Mouse (Mus musculus): ENCODE measurements at regions not wholly inside any gene's neighbourhood (a gene's known extent, or its start where the extent isn't known, plus 50 kb on each side); places are given as distances from the start of the nearest gene placed in this dataset.

- Histone ChIP-seq H3K9ac (ENCODE audit: low read depth, low read length) (no peak overlapping the region), H3K4me2 (ENCODE audit: low read depth, low read length) (no peak overlapping the region), H3K4me3 (ENCODE audit: low read depth, low read length) (no peak overlapping the region), H3K27me3 (replicated peaks; ENCODE audit: control insufficient read depth, insufficient read depth, low read length) (no peaks in the 10 kb centered on the region), H3K4me1 (ENCODE audit: control insufficient read depth, insufficient read depth, low read length) (no peaks in the 10 kb centered on the region), H3K36me3 (ENCODE audit: control insufficient read depth, insufficient read depth, low read length) (no peaks in the 10 kb centered on the region), H3K9me3 (ENCODE audit: control insufficient read depth, low read length) (no peaks in the 10 kb centered on the region), H3K27ac (replicated peaks; ENCODE audit: low read depth, low read length) (no peak overlapping the region)
- WGBS = 91% methylated on average over 4 of the region's 4 CpGs
- DNase-seq (ENCODE audit: low spot score) (no peak), ATAC-seq (ENCODE audit: low read depth) (no peak)
Measured at GRCm38 (mm10) chr16:47081896-47082295, 583.6 kb upstream of the Nectin3 start.

DNA sequence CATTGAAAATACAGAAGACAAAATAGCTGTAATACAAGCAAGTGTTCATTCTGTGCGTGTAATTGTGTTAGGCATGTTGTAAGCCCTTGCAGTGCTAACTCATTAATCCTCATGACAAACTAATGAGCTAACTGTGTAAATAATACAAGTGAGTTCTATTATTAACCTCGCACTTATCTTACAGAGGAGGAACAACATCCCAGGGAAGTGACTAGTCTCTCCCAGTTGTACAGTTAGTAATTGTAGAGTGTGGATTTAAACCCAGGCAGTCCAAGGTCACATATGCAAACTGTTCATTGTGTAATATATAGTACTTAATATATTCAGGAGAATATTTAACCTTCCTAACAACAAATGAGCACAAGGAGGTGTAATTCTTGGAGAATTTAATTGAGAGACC is 582.0 kb upstream of the Nectin3 start:
- Histone ChIP-seq H3K4me3 (ENCODE audit: low read depth, low read length) (no peak overlapping the region), H3K4me2 (ENCODE audit: low read depth, low read length) (no peak overlapping the region), H3K27ac (replicated peaks; ENCODE audit: low read depth, low read length) (no peak overlapping the region), H3K9ac (ENCODE audit: low read depth, low read length) (no peak overlapping the region), H3K36me3 (ENCODE audit: control insufficient read depth, insufficient read depth, low read length) (no peaks in the 10 kb centered on the region), H3K27me3 (replicated peaks; ENCODE audit: control insufficient read depth, insufficient read depth, low read length) (no peaks in the 10 kb centered on the region), H3K4me1 (ENCODE audit: control insufficient read depth, insufficient read depth, low read length) (no peaks in the 10 kb centered on the region), H3K9me3 (ENCODE audit: control insufficient read depth, low read length) (no peaks in the 10 kb centered on the region)
- 84% methylated on average over 2 of the region's 2 CpGs for WGBS
- DNase-seq (ENCODE audit: low spot score) (no peak), ATAC-seq (ENCODE audit: low read depth) (no peak)

- no peaks in the 10 kb centered on the region for H3K27me3 ChIP-seq (replicated peaks; ENCODE audit: control insufficient read depth, insufficient read depth, low read length)
- H3K9ac ChIP-seq (ENCODE audit: low read depth, low read length) = no peak overlapping the region
- no peaks in the 10 kb centered on the region for H3K9me3 ChIP-seq (ENCODE audit: control insufficient read depth, low read length)
- DNase-seq (ENCODE audit: low spot score) = peak; percentile 32
- H3K4me3 ChIP-seq (ENCODE audit: low read depth, low read length) = no peak overlapping the region
- H3K4me1 ChIP-seq (ENCODE audit: control insufficient read depth, insufficient read depth, low read length) = no peaks in the 10 kb centered on the region
- no peak for ATAC-seq (ENCODE audit: low read depth)
- H3K4me2 ChIP-seq (ENCODE audit: low read depth, low read length) = no peak overlapping the region
- H3K27ac ChIP-seq (replicated peaks; ENCODE audit: low read depth, low read length) = no peak overlapping the region
- no peaks in the 10 kb centered on the region for H3K36me3 ChIP-seq (ENCODE audit: control insufficient read depth, insufficient read depth, low read length)
- WGBS = 67% methylated on average over 8 of the region's 8 CpGs
Measured at GRCm38 (mm10) chr16:47059293-47059963, 561.1 kb upstream of the Nectin3 start.

DNA sequence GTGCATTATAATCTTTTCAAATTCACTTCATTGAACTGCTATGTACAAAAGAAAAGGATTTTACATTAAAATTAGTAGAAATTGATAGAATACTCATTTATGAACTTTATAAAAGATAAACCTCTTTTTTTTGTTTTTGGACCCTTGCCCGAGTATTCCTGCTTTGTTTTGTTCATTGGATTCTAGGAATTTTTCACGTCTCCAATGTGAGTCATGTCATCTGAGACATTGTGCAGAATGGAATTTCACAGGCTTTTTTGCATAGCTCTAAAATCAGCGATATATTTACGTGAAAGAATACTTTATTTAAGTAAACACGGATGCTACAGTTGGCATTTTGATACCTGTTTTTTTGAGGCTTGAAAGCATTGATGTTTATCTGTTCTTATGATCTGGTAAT is 560.5 kb upstream of the Nectin3 start:
- Histone ChIP-seq H3K9me3 (ENCODE audit: control insufficient read depth, low read length) (no peaks in the 10 kb centered on the region), H3K36me3 (ENCODE audit: control insufficient read depth, insufficient read depth, low read length) (no peaks in the 10 kb centered on the region), H3K4me3 (ENCODE audit: low read depth, low read length) (no peak overlapping the region), H3K27ac (replicated peaks; ENCODE audit: low read depth, low read length) (no peak overlapping the region), H3K4me2 (ENCODE audit: low read depth, low read length) (no peak overlapping the region), H3K4me1 (ENCODE audit: control insufficient read depth, insufficient read depth, low read length) (no peaks in the 10 kb centered on the region), H3K9ac (ENCODE audit: low read depth, low read length) (no peak overlapping the region), H3K27me3 (replicated peaks; ENCODE audit: control insufficient read depth, insufficient read depth, low read length) (no peaks in the 10 kb centered on the region)
- WGBS = 68% methylated on average over 5 of the region's 5 CpGs
- no peak for DNase-seq (ENCODE audit: low spot score)
- no peak for ATAC-seq (ENCODE audit: low read depth)

- Histone ChIP-seq H3K9ac (ENCODE audit: low read depth, low read length) (no peak overlapping the region), H3K9me3 (ENCODE audit: control insufficient read depth, low read length) (no peaks in the 10 kb centered on the region), H3K4me1 (ENCODE audit: control insufficient read depth, insufficient read depth, low read length) (no peaks in the 10 kb centered on the region), H3K36me3 (ENCODE audit: control insufficient read depth, insufficient read depth, low read length) (no peaks in the 10 kb centered on the region), H3K4me3 (ENCODE audit: low read depth, low read length) (no peak overlapping the region), H3K27me3 (replicated peaks; ENCODE audit: control insufficient read depth, insufficient read depth, low read length) (no peaks in the 10 kb centered on the region), H3K27ac (replicated peaks; ENCODE audit: low read depth, low read length) (no peak overlapping the region), H3K4me2 (ENCODE audit: low read depth, low read length) (no peak overlapping the region)
- DNase-seq (ENCODE audit: low spot score) = no peak
- no peak for ATAC-seq (ENCODE audit: low read depth)
Measured at GRCm38 (mm10) chr16:47025971-47026370, 527.6 kb upstream of the Nectin3 start.

GRCm38 (mm10) chr16:47017486-47017885 is 519.2 kb upstream of the Nectin3 start:
- H3K9ac ChIP-seq (ENCODE audit: low read depth, low read length) = no peak overlapping the region
- no peaks in the 10 kb centered on the region for H3K27me3 ChIP-seq (replicated peaks; ENCODE audit: control insufficient read depth, insufficient read depth, low read length)
- DNase-seq (ENCODE audit: low spot score) = no peak
- no peaks in the 10 kb centered on the region for H3K36me3 ChIP-seq (ENCODE audit: control insufficient read depth, insufficient read depth, low read length)
- no peak overlapping the region for H3K4me2 ChIP-seq (ENCODE audit: low read depth, low read length)
- no peaks in the 10 kb centered on the region for H3K9me3 ChIP-seq (ENCODE audit: control insufficient read depth, low read length)
- 55% methylated on average over 3 of the region's 3 CpGs for WGBS
- no peak overlapping the region for H3K27ac ChIP-seq (replicated peaks; ENCODE audit: low read depth, low read length)
- ATAC-seq (ENCODE audit: low read depth) = no peak
- no peak overlapping the region for H3K4me3 ChIP-seq (ENCODE audit: low read depth, low read length)
- H3K4me1 ChIP-seq (ENCODE audit: control insufficient read depth, insufficient read depth, low read length) = no peaks in the 10 kb centered on the region

DNA sequence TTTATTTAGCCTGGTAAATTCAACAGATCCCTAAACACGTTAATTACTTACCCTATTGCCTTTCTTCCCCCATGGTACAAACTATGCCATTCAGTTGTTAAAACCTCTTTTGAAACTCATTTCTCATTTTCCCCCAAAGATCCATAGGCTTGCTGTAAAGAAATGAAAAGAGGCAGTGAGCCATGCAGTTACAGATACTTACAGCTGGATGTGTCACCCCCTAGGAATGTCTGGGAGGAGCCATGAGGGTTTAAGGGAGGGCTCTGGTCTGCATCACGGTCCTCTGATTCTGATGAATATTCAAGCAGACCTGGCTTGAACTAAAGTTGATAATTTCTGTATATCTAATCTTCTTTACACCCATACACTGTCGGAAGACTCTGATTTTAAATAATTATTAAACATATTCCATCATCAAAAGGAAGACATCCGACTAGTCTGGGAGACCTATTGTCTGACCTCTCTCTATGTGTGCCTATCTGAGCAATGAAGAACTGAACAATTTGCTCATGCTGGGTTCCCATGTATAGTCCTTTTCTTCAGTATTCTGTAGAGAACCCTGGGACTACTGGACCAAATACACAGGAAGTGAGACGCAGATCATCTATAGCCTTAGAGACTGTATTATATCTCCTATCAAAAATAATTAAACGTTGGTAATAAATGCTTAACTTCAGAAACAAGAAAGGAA is 484.7 kb upstream of the Nectin3 start:
- DNase-seq (ENCODE audit: low spot score) = peak; percentile 50
- H3K27me3 ChIP-seq (replicated peaks; ENCODE audit: control insufficient read depth, insufficient read depth, low read length) = no peaks in the 10 kb centered on the region
- WGBS = 66% methylated on average over 6 of the region's 6 CpGs

GRCm38 (mm10) chr16:46982272-46982909 is 484.1 kb upstream of the Nectin3 start:
- no peaks in the 10 kb centered on the region for H3K27me3 ChIP-seq (replicated peaks; ENCODE audit: control insufficient read depth, insufficient read depth, low read length)
- no peak overlapping the region for H3K4me3 ChIP-seq (ENCODE audit: low read depth, low read length)
- peak; percentile 19 for DNase-seq (ENCODE audit: low spot score)
- no peaks in the 10 kb centered on the region for H3K4me1 ChIP-seq (ENCODE audit: control insufficient read depth, insufficient read depth, low read length)
- no peak overlapping the region for H3K27ac ChIP-seq (replicated peaks; ENCODE audit: low read depth, low read length)
- no peaks in the 10 kb centered on the region for H3K36me3 ChIP-seq (ENCODE audit: control insufficient read depth, insufficient read depth, low read length)
- H3K4me2 ChIP-seq (ENCODE audit: low read depth, low read length) = no peak overlapping the region
- 59% methylated on average over 5 of the region's 5 CpGs for WGBS
- ATAC-seq (ENCODE audit: low read depth) = peak; percentile 79; the same call in 1 of the 2 replicates
- no peak overlapping the region for H3K9ac ChIP-seq (ENCODE audit: low read depth, low read length)
- H3K9me3 ChIP-seq (ENCODE audit: control insufficient read depth, low read length) = no peaks in the 10 kb centered on the region

More for the DNA sequence above, 484.7 kb upstream of the Nectin3 start:
- Histone ChIP-seq H3K9me3 (ENCODE audit: control insufficient read depth, low read length) (no peaks in the 10 kb centered on the region), H3K4me1 (ENCODE audit: control insufficient read depth, insufficient read depth, low read length) (no peaks in the 10 kb centered on the region), H3K27ac (replicated peaks; ENCODE audit: low read depth, low read length) (no peak overlapping the region), H3K9ac (ENCODE audit: low read depth, low read length) (no peak overlapping the region), H3K36me3 (ENCODE audit: control insufficient read depth, insufficient read depth, low read length) (no peaks in the 10 kb centered on the region), H3K4me3 (ENCODE audit: low read depth, low read length) (no peak overlapping the region), H3K4me2 (ENCODE audit: low read depth, low read length) (no peak overlapping the region)
- peak; percentile 90 for ATAC-seq (ENCODE audit: low read depth)

All from embryonic facial prominence, embryonic 14.5 days (tissue).